Mouse (Mus musculus): ENCODE data around the gene Cnot11. TPM values are rescaled to one million over a fixed set of nuclear protein-coding genes. Genes with fewer than 3 reads are reported as not detected.
"Not testable (repeated sequence)": the region's sequence is repeated elsewhere in the genome, so short reads cannot be mapped to it uniquely, and the experiment has no call there.

Cnot11 gene
- polyA plus RNA-seq, 1 experiment: 16.8 TPM

DNA sequence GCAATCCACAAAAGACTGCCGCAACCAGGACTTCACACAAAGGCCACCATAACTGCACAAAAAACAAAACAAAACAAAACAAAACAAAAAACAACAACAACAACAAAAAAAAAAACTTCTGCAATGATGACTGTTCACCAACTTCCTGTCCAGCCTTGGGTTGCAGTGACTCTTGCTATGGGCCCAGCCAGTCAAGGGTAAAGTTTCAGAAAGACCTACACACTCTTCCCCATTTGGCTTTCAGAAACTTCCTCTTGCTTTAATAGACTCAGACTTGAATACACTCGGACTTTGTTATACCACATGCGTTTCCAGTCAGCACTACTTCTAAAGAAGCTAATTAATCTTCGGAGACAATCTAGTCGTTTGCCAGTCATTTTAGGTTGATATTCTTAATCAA lies 55.4 kb downstream of the Cnot11 start:
- Histone ChIP-seq H3K79me2 (ENCODE audit: control insufficient read depth, insufficient read depth) (no peaks in the 10 kb centered on the region), H3K4me3 (no peak overlapping the region), H3K36me3 (ENCODE audit: control insufficient read depth, insufficient read depth) (no peaks in the 10 kb centered on the region), H3K4me2 (ENCODE audit: low read depth) (no peak overlapping the region), H3ac (ENCODE audit: control insufficient read depth, insufficient read length) (no peak overlapping the region), H3K27me3 (ENCODE audit: control insufficient read depth, insufficient read depth, insufficient read length) (no peaks in the 10 kb centered on the region)
- TF ChIP-seq POLR2AphosphoS2 (IDR thresholded peaks at IDR 0.05; ENCODE audit: insufficient read length, low read depth) (no peak), POLR2A (IDR thresholded peaks at IDR 0.05; ENCODE audit: insufficient read length, low read depth) (no peak), TCF12 (IDR thresholded peaks at IDR 0.05; ENCODE audit: insufficient read depth, poor library complexity, severe bottlenecking) (no peak), CEBPB (IDR thresholded peaks at IDR 0.05; ENCODE audit: insufficient read depth, poor library complexity, severe bottlenecking) (no peak), REST (IDR thresholded peaks at IDR 0.05; ENCODE audit: insufficient read depth, insufficient read length) (no peak), SRF (IDR thresholded peaks at IDR 0.05; ENCODE audit: control insufficient read depth, insufficient read length, low read depth) (no peak), TCF3 (IDR thresholded peaks at IDR 0.05; ENCODE audit: insufficient read length, low read depth) (no peak), MYOD1 (IDR thresholded peaks at IDR 0.05; ENCODE audit: control insufficient read depth in 1 of 3, insufficient read length in 2 of 3, low read depth in 2 of 3) (no peak), MYOG (IDR thresholded peaks at IDR 0.05; ENCODE audit: control insufficient read depth in 1 of 3, insufficient read depth in 1 of 3, insufficient read length in 2 of 3, low read depth in 2 of 3) (no peak), MAX (IDR thresholded peaks at IDR 0.05; ENCODE audit: low read depth) (no peak), USF1 (IDR thresholded peaks at IDR 0.05; ENCODE audit: low read depth) (no peak)

DNA sequence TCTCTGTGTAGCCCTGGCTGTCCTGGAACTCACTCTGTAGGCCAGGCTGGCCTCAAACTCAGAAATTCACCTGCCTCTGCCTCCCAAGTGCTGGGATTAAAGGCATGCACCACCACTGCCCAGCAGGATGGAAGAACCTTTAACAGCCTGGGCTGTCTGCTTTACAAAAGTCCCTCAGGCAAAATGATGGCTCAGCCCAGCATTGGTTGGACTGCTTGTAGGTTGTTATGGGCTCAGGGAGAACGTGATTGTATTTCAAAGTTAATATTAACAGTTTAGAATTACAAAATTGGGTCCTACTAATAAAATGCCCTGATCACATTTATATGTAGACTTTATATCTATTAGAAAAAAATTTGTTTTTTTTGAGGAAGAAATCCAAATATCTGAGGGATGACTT lies 56.8 kb downstream of the Cnot11 start:
- H3K79me2 ChIP-seq (ENCODE audit: control insufficient read depth, insufficient read depth); H3K4me3 ChIP-seq; H3K27me3 ChIP-seq (ENCODE audit: control insufficient read depth, insufficient read depth, insufficient read length); H3ac ChIP-seq (ENCODE audit: control insufficient read depth, insufficient read length); H3K4me2 ChIP-seq (ENCODE audit: low read depth); H3K36me3 ChIP-seq (ENCODE audit: control insufficient read depth, insufficient read depth): not testable (repeated sequence)

DNA sequence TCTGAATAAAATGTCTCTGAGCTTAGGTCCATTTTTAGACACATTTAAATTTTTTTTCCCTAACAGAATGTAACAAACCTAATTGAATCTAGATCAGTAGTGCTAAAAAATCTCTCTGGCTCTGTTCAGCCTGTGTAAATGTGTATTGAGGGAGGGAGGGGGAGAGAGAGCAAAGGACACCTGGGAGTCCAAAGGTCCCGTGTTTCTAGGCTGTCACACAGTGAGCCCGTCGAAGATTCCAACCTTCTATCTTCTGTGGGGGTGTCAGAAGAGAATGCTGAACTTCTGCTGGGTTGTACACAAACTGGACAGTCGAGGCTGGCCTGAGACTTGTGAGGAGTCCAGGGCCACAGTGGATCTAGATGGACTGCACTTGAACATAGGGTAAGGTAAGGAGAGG lies 57.3 kb downstream of the Cnot11 start:
- Histone ChIP-seq H3K27me3 (ENCODE audit: control insufficient read depth, insufficient read depth, insufficient read length) (no peaks in the 10 kb centered on the region), H3ac (ENCODE audit: control insufficient read depth, insufficient read length) (no peak overlapping the region), H3K4me3 (no peak overlapping the region), H3K4me2 (ENCODE audit: low read depth) (no peak overlapping the region), H3K79me2 (ENCODE audit: control insufficient read depth, insufficient read depth) (no peaks in the 10 kb centered on the region), H3K36me3 (ENCODE audit: control insufficient read depth, insufficient read depth) (no peaks in the 10 kb centered on the region)
- TF ChIP-seq USF1 (IDR thresholded peaks at IDR 0.05; ENCODE audit: low read depth) (no peak), POLR2AphosphoS2 (IDR thresholded peaks at IDR 0.05; ENCODE audit: insufficient read length, low read depth) (no peak), POLR2A (IDR thresholded peaks at IDR 0.05; ENCODE audit: insufficient read length, low read depth) (no peak), TCF3 (IDR thresholded peaks at IDR 0.05; ENCODE audit: insufficient read length, low read depth) (no peak), E2F4 (IDR thresholded peaks at IDR 0.05; ENCODE audit: insufficient read depth) (no peak), CEBPB (IDR thresholded peaks at IDR 0.05; ENCODE audit: insufficient read depth, poor library complexity, severe bottlenecking) (no peak), REST (IDR thresholded peaks at IDR 0.05; ENCODE audit: insufficient read depth, insufficient read length) (no peak), SRF (IDR thresholded peaks at IDR 0.05; ENCODE audit: control insufficient read depth, insufficient read length, low read depth) (no peak), MYOG (IDR thresholded peaks at IDR 0.05; ENCODE audit: control insufficient read depth in 1 of 3, insufficient read depth in 1 of 3, insufficient read length in 2 of 3, low read depth in 2 of 3) (no peak), TCF12 (IDR thresholded peaks at IDR 0.05; ENCODE audit: insufficient read depth, poor library complexity, severe bottlenecking) (no peak), MYOD1 (IDR thresholded peaks at IDR 0.05; ENCODE audit: control insufficient read depth in 1 of 3, insufficient read length in 2 of 3, low read depth in 2 of 3) (no peak), MAX (IDR thresholded peaks at IDR 0.05; ENCODE audit: low read depth) (no peak)

DNA sequence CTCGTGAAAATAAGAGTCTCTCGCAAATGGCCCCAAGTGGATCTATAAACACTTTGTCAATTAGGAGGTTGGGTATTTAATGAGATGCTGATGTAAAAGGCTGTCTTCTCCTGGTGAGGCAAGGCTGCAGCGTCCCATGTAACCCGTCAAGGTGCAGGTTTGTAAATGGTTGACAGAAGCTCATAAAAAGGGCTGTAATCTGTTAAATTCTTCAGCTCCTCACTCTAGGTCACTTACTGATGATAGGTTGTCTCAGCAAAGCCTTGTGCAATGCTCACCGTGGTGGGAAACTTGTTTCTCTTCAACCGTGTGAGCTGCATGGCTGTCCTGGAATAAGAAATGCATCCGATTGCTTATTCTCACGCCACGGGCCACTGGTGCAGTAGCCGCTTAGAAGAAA lies 59.0 kb downstream of the Cnot11 start:
- no peak for TF ChIP-seq TCF3 (IDR thresholded peaks at IDR 0.05; ENCODE audit: insufficient read length, low read depth)
- no peak for TF ChIP-seq MYOG (IDR thresholded peaks at IDR 0.05; ENCODE audit: control insufficient read depth in 1 of 3, insufficient read depth in 1 of 3, insufficient read length in 2 of 3, low read depth in 2 of 3)
- no peaks in the 10 kb centered on the region for H3K79me2 ChIP-seq (ENCODE audit: control insufficient read depth, insufficient read depth)
- H3K4me3 ChIP-seq: no peak overlapping the region

More for the DNA sequence above, 59.0 kb downstream of the Cnot11 start:
- Histone ChIP-seq H3K4me2 (ENCODE audit: low read depth) (no peak overlapping the region), H3K27me3 (ENCODE audit: control insufficient read depth, insufficient read depth, insufficient read length) (no peaks in the 10 kb centered on the region), H3K36me3 (ENCODE audit: control insufficient read depth, insufficient read depth) (no peaks in the 10 kb centered on the region), H3ac (ENCODE audit: control insufficient read depth, insufficient read length) (no peak overlapping the region)

Other genes starting within 250 kb of the Cnot11 start
- 1,627 TPM for gene Rpl31, start 167.2 kb upstream of the Cnot11 start, polyA plus RNA-seq (2012; fragmentation: generic; extraction: Trizol)
- gene Tbc1d8, start 56.2 kb upstream of the Cnot11 start, polyA plus RNA-seq (2012; fragmentation: generic; extraction: Trizol): 5.8 TPM
- 17.9 TPM for gene Rnf149, start 42.4 kb downstream of the Cnot11 start, polyA plus RNA-seq (2012; fragmentation: generic; extraction: Trizol)
- gene Creg2, start 116.5 kb downstream of the Cnot11 start, polyA plus RNA-seq (2012; fragmentation: generic; extraction: Trizol): not detected
- gene Rfx8, start 186.0 kb downstream of the Cnot11 start, polyA plus RNA-seq (2012; fragmentation: generic; extraction: Trizol): 0.16 TPM